8 mouse cellular contexts compared by ENCODE assay signal in genomic region chr19:4231253-4232185, GRCm38 (mm10). TPM values are rescaled to one million over a fixed set of nuclear protein-coding genes. Genes with fewer than 3 reads are reported as not detected.
DNase-seq lines count a peak whose midpoint lies in the region; ATAC-seq and TF ChIP-seq lines count a peak whose summit lies in the region.

Pold4 (plus strand) TSS chr19:4231899.

- H3K36me3 ChIP-seq in ES-Bruce4 (ENCODE audit: control insufficient read depth, insufficient read depth, low read length, poor library complexity, severe bottlenecking): no peaks in the 10 kb centered on the region
- H3K36me3 ChIP-seq in forebrain, embryonic 13.5 days (ENCODE audit: poor library complexity, severe bottlenecking): no peaks in the 10 kb centered on the region
- H3K36me3 ChIP-seq in neural tube, embryonic 15.5 days: no peaks in the 10 kb centered on the region

- no peak for TF ChIP-seq POLR2A in ES-Bruce4 (IDR thresholded peaks at IDR 0.05; ENCODE audit: insufficient read depth, low read length)

- intact Hi-C loops in heart, postnatal 10 days (cut with DNase I): no loop called here

- no peaks in the 10 kb centered on the region for H3K27me3 ChIP-seq in ES-Bruce4 (ENCODE audit: control insufficient read depth, insufficient read depth, low read length, poor library complexity, severe bottlenecking)
- peaks cover 32% of the 10 kb centered on the region for H3K27me3 ChIP-seq in forebrain, embryonic 13.5 days
- peaks cover 24% of the 10 kb centered on the region for H3K27me3 ChIP-seq in neural tube, embryonic 15.5 days (replicated peaks)

- no peak within 1 kb of the TSS for H3K27ac ChIP-seq in ES-Bruce4 (ENCODE audit: insufficient read depth, low read length)
- H3K27ac ChIP-seq in forebrain, embryonic 13.5 days: peak within 1 kb of the TSS; percentile 48; the same call in 1 of the 2 replicates
- H3K27ac ChIP-seq in neural tube, embryonic 15.5 days (replicated peaks): peak within 1 kb of the TSS; percentile 82

- no peak for TF ChIP-seq EP300 in ES-Bruce4 (IDR thresholded peaks at IDR 0.05; ENCODE audit: insufficient read depth, low read depth, low read length)

- peak within 1 kb of the TSS; percentile 87 for H3K4me2 ChIP-seq in forebrain, embryonic 13.5 days
- H3K4me2 ChIP-seq in neural tube, embryonic 15.5 days: peak within 1 kb of the TSS; percentile 79

- no peak for TF ChIP-seq CTCF in ES-Bruce4 (IDR thresholded peaks at IDR 0.05; ENCODE audit: low read depth, low read length)

- no peaks in the 10 kb centered on the region for H3K4me1 ChIP-seq in ES-Bruce4 (ENCODE audit: control insufficient read depth, insufficient read depth, low read length)
- peaks cover 10% of the 10 kb centered on the region for H3K4me1 ChIP-seq in forebrain, embryonic 13.5 days
- H3K4me1 ChIP-seq in neural tube, embryonic 15.5 days: peaks cover 13% of the 10 kb centered on the region

- peak within 1 kb of the TSS; percentile 41; the same call in 1 of the 2 replicates for H3K9ac ChIP-seq in ES-Bruce4 (ENCODE audit: low read depth, poor library complexity, severe bottlenecking)
- peak within 1 kb of the TSS; percentile 69 for H3K9ac ChIP-seq in forebrain, embryonic 13.5 days
- H3K9ac ChIP-seq in neural tube, embryonic 15.5 days (replicated peaks): peak within 1 kb of the TSS; percentile 63

- peak; percentile 79 for ATAC-seq in cerebellum, adult (ENCODE audit: insufficient number of reproducible peaks, low FRiP score, low TSS enrichment)
- ATAC-seq in forebrain, embryonic 13.5 days: peak; percentile 93
- peak; percentile 90 for ATAC-seq in neural tube, embryonic 15.5 days (ENCODE audit: low FRiP score)

- DNase-seq in heart, postnatal 10 days: peak; percentile 98 to 99
- peak; percentile 99 for DNase-seq in layer of hippocampus, adult 11-12 months (ENCODE audit: low spot score)
- peak; percentile 99 for DNase-seq in lung, adult 18-20 months
- peak; percentile 88 for DNase-seq in testis, postnatal 14 days (ENCODE audit: low spot score)

- peak within 1 kb of the TSS; percentile 96 for H3K4me3 ChIP-seq in ES-Bruce4 (ENCODE audit: low read depth, low read length)
- H3K4me3 ChIP-seq in forebrain, embryonic 13.5 days: peak within 1 kb of the TSS; percentile 60
- peak within 1 kb of the TSS; percentile 51 for H3K4me3 ChIP-seq in neural tube, embryonic 15.5 days (replicated peaks)

- no peaks in the 10 kb centered on the region for H3K9me3 ChIP-seq in ES-Bruce4 (replicated peaks; ENCODE audit: control insufficient read depth, insufficient read depth, low read length, poor library complexity, severe bottlenecking)
- no peaks in the 10 kb centered on the region for H3K9me3 ChIP-seq in forebrain, embryonic 13.5 days (replicated peaks)
- no peaks in the 10 kb centered on the region for H3K9me3 ChIP-seq in neural tube, embryonic 15.5 days (replicated peaks)

- 12% methylated on average over 26 of the region's 26 CpGs for WGBS in forebrain, embryonic 13.5 days
- 10% methylated on average over 26 of the region's 26 CpGs for WGBS in neural tube, embryonic 15.5 days

RNA-seq across cellular contexts. Expression of gene Pold4, which starts in this region (rescaled TPM):
- 21.9 and 26.7 TPM in 2 replicates for polyA plus RNA-seq in ES-Bruce4 (2011; ENCODE audit: insufficient read depth, insufficient read length, low read depth, missing spikeins)
- polyA plus RNA-seq in forebrain, embryonic 13.5 days (2015; fragmentation: Nextera tagmentation; extraction: Ambion mirVana): 13.1 and 14.2 TPM in 2 replicates
- total RNA-seq in heart, postnatal 10 days (2021): 10 to 100 TPM; 10.7 to 13.5 TPM
- 24.7 and 28.0 TPM in 2 replicates for polyA plus RNA-seq in neural tube, embryonic 15.5 days (2015; fragmentation: Nextera tagmentation; extraction: Ambion mirVana)
